Mouse (Mus musculus) MEL (cell line): ENCODE results near the gene Tmem253. TPM values are rescaled to one million over a fixed set of nuclear protein-coding genes. Genes with fewer than 3 reads are reported as not detected.

Source experiments
- DNase-seq: peaks from one replicate; pipeline ENCODE4 v3.0.0; 2011; ENCODE audit warnings: low read depth, low spot score
- H3K27ac ChIP-seq: 2 replicates; pipeline ENCODE4 v1.5.1; 2012; ENCODE audit warnings: low read depth, mild to moderate bottlenecking, control low read depth, low read length, moderate library complexity; ENCODE audit not compliant: control insufficient read depth
- H3K27me3 ChIP-seq, 2 experiments: fragments of 150-350 bp in 1 of 2; sonication (generic) in 1 of 2; 2 replicates each; pipeline ENCODE4 v1.6.1; 2012; ENCODE audit warnings: low read length in 2 of 2, mild to moderate bottlenecking in 2 of 2, improper control_type of control experiment in 1 of 2, moderate library complexity in 1 of 2; ENCODE audit not compliant: insufficient read depth in 2 of 2, control insufficient read depth in 1 of 2
- H3K36me3 ChIP-seq, 2 experiments: 2 replicates each; pipeline ENCODE4 v1.6.1; 2012 to 2014; ENCODE audit warnings: low read length in 2 of 2, improper control_type of control experiment in 1 of 2, inconsistent platforms in 1 of 2, mild to moderate bottlenecking in 1 of 2; ENCODE audit not compliant: insufficient read depth in 2 of 2, control insufficient read depth in 1 of 2
- H3K4me1 ChIP-seq, 2 experiments: fragments of 150-350 bp in 1 of 2; sonication (generic) in 1 of 2; 2 replicates each; pipeline ENCODE4 v1.6.1; 2012; ENCODE audit warnings: low read length in 2 of 2, improper control_type of control experiment in 1 of 2, mild to moderate bottlenecking in 1 of 2; ENCODE audit not compliant: insufficient read depth in 2 of 2, control insufficient read depth in 1 of 2
- H3K4me3 ChIP-seq, 2 experiments: fragments of 150-350 bp in 1 of 2; sonication (generic) in 1 of 2; 2 replicates each; pipeline ENCODE4 v1.5.1; 2012; ENCODE audit warnings: low read depth in 2 of 2, low read length in 2 of 2, mild to moderate bottlenecking in 2 of 2, moderate library complexity in 2 of 2, control low read depth in 1 of 2, improper control_type of control experiment in 1 of 2; ENCODE audit not compliant: control insufficient read depth in 1 of 2, insufficient read depth in 1 of 2
- H3K79me2 ChIP-seq: 2 replicates; pipeline ENCODE4 v1.6.1; 2012; ENCODE audit warnings: mild to moderate bottlenecking, low read length, moderate library complexity; ENCODE audit not compliant: control insufficient read depth, poor library complexity, insufficient read depth
- H3K9ac ChIP-seq: 2 replicates; pipeline ENCODE4 v1.6.1; 2012; ENCODE audit warnings: low read depth, mild to moderate bottlenecking, control low read depth, low read length, moderate library complexity; ENCODE audit not compliant: control insufficient read depth, poor library complexity, severe bottlenecking
- H3K9me3 ChIP-seq: fragments of 150-350 bp; sonication (generic); replicated peaks from 2 replicates; pipeline ENCODE4 v1.6.1; 2012; ENCODE audit warnings: mild to moderate bottlenecking, low read length, improper control_type of control experiment, moderate library complexity; ENCODE audit not compliant: insufficient read depth
- BHLHE40 ChIP-seq: IDR thresholded peaks from 2 replicates; pipeline ENCODE4 v1.6.1; 2012; ENCODE audit warnings: low read depth, mild to moderate bottlenecking, inconsistent platforms, low read length, improper control_type of control experiment, borderline replicate concordance
- CHD1 ChIP-seq: IDR thresholded peaks from 2 replicates; pipeline ENCODE4 v1.6.1; 2012; ENCODE audit warnings: low read depth, mild to moderate bottlenecking, inconsistent platforms, low read length, improper control_type of control experiment
- ELF1 ChIP-seq: IDR thresholded peaks from 2 replicates; pipeline ENCODE4 v1.6.1; 2014; ENCODE audit warnings: low read depth, mild to moderate bottlenecking, inconsistent platforms, low read length, improper control_type of control experiment, moderate library complexity
- EP300 ChIP-seq, 2 experiments: IDR thresholded peaks; 2 replicates each; pipeline ENCODE4 v1.6.1; 2011; ENCODE audit warnings: improper control_type of control experiment in 2 of 2, low read length in 2 of 2, low read depth in 1 of 2, mild to moderate bottlenecking in 1 of 2
- ETS1 ChIP-seq: IDR thresholded peaks from 2 replicates; pipeline ENCODE4 v1.6.1; 2012; ENCODE audit warnings: low read depth, mild to moderate bottlenecking, inconsistent platforms, low read length, improper control_type of control experiment, moderate library complexity
- GATA1 ChIP-seq: IDR thresholded peaks from 2 replicates; pipeline ENCODE4 v1.6.1; 2011; ENCODE audit warnings: low read depth, low read length, improper control_type of control experiment
- HCFC1 ChIP-seq: IDR thresholded peaks from 2 replicates; pipeline ENCODE4 v1.6.1; 2012; ENCODE audit warnings: low read depth, mild to moderate bottlenecking, inconsistent platforms, low read length, improper control_type of control experiment, moderate library complexity
- JUND ChIP-seq: IDR thresholded peaks from 2 replicates; pipeline ENCODE4 v1.6.1; 2011; ENCODE audit warnings: low read depth, mild to moderate bottlenecking, improper control_type of control experiment, low read length
- KAT2A ChIP-seq: conservative IDR thresholded peaks from 2 replicates; pipeline ENCODE4 v1.6.1; 2012; ENCODE audit warnings: low read depth, low read length, improper control_type of control experiment, inconsistent platforms
- MEF2A ChIP-seq: IDR thresholded peaks from 2 replicates; pipeline ENCODE4 v1.6.1; 2014; ENCODE audit warnings: low read depth, mild to moderate bottlenecking, inconsistent platforms, low read length, improper control_type of control experiment; ENCODE audit not compliant: poor library complexity, insufficient replicate concordance, severe bottlenecking; ENCODE audit errors: extremely low read depth
- MXI1 ChIP-seq: IDR thresholded peaks from 2 replicates; pipeline ENCODE4 v1.6.1; 2011; ENCODE audit warnings: mild to moderate bottlenecking, low read depth, low read length, improper control_type of control experiment
- NRF1 ChIP-seq: IDR thresholded peaks from 2 replicates; pipeline ENCODE4 v1.6.1; 2014; ENCODE audit warnings: low read depth, mild to moderate bottlenecking, inconsistent platforms, low read length, improper control_type of control experiment, moderate library complexity; ENCODE audit not compliant: poor library complexity, insufficient read depth, severe bottlenecking
- POLR2AphosphoS2 ChIP-seq: IDR thresholded peaks from 2 replicates; pipeline ENCODE4 v1.6.1; 2011; ENCODE audit warnings: low read length, improper control_type of control experiment
- RAD21 ChIP-seq: IDR thresholded peaks from 2 replicates; pipeline ENCODE4 v1.6.1; 2011; ENCODE audit warnings: mild to moderate bottlenecking, low read depth, low read length, improper control_type of control experiment
- ZC3H11A ChIP-seq: IDR thresholded peaks from 2 replicates; pipeline ENCODE4 v1.6.1; 2012; ENCODE audit warnings: low read depth, mild to moderate bottlenecking, inconsistent platforms, low read length, improper control_type of control experiment
- ZKSCAN1 ChIP-seq: IDR thresholded peaks from 2 replicates; pipeline ENCODE4 v1.6.1; 2012; ENCODE audit warnings: low read depth, mild to moderate bottlenecking, inconsistent platforms, low read length, improper control_type of control experiment, moderate library complexity
- ZMIZ1 ChIP-seq: IDR thresholded peaks from 2 replicates; pipeline ENCODE4 v1.6.1; 2012; ENCODE audit warnings: low read depth, mild to moderate bottlenecking, inconsistent platforms, low read length, improper control_type of control experiment, moderate library complexity
- polyA plus RNA-seq, 2 experiments: library from polyadenylated mRNA; stranded (reverse) in 1 of 2; unstranded in 1 of 2; fragments of >175 nt in 1 of 2; fragments of >200 nt in 1 of 2; gene quantifications; 2 replicates each; pipeline versions ENCODE4 v1.2.1 to v1.2.4; 2012; ENCODE audit warnings: low replicate concordance in 2 of 2, low read depth in 1 of 2; ENCODE audit not compliant: insufficient read length in 2 of 2, insufficient read depth in 1 of 2, missing spikeins in 1 of 2
- total RNA-seq: library from RNA; depleted of rRNA; stranded (reverse); fragments of 300-350 nt; gene quantifications from 2 replicates; pipeline ENCODE4 v1.2.3, GENCODE M21; 2012

Tmem253 gene
- total and polyA plus RNA-seq, 3 experiments, result 0.46 to 3.6 TPM; not detected in 1

DNA sequence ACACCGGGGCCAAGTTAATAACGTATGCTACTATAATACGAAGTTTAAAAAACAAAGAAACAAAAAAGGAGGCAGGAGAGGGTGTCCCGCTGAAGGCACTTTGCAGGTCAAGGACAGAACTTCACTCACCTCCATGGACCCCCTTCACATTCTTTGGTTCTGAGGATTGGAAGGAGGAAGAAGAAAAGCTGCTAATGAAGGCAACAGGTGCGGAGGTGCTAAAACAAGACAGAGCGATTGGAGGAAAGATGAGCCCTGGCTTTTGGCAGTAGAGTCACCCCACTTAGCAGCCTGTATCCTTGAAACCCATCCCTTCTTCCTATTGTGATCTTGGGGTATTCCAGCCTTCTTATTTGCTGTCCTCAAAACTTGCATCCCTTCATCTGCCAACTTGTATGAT lies 5.6 kb upstream of the Tmem253 start:
- no peaks in the 10 kb centered on the region; a peak in 1 of 4 replicates for H3K36me3 ChIP-seq
- H3K9ac ChIP-seq, result no peak overlapping the region
- H3K4me3 ChIP-seq, result no peak overlapping the region
- no peak for DNase-seq
- no peaks in the 10 kb centered on the region for H3K9me3 ChIP-seq
- no peak overlapping the region for H3K27ac ChIP-seq
- no peaks in the 10 kb centered on the region for H3K27me3 ChIP-seq
- H3K4me1 ChIP-seq, result no peaks in the 10 kb centered on the region
- TF ChIP-seq ETS1 (no peak), JUND (no peak), MXI1 (no peak), BHLHE40 (no peak), ZMIZ1 (no peak), ELF1 (no peak), POLR2AphosphoS2 (no peak), NRF1 (no peak), MEF2A (no peak), KAT2A (no peak), GATA1 (no peak), HCFC1 (no peak), ZKSCAN1 (no peak), CHD1 (no peak), ZC3H11A (no peak), RAD21 (no peak), EP300 (IDR thresholded peaks at IDR 0.05; ENCODE audit: low read depth in 1 of 2, low read length in 2 of 2) (no peak)
- no peaks in the 10 kb centered on the region for H3K79me2 ChIP-seq

DNA sequence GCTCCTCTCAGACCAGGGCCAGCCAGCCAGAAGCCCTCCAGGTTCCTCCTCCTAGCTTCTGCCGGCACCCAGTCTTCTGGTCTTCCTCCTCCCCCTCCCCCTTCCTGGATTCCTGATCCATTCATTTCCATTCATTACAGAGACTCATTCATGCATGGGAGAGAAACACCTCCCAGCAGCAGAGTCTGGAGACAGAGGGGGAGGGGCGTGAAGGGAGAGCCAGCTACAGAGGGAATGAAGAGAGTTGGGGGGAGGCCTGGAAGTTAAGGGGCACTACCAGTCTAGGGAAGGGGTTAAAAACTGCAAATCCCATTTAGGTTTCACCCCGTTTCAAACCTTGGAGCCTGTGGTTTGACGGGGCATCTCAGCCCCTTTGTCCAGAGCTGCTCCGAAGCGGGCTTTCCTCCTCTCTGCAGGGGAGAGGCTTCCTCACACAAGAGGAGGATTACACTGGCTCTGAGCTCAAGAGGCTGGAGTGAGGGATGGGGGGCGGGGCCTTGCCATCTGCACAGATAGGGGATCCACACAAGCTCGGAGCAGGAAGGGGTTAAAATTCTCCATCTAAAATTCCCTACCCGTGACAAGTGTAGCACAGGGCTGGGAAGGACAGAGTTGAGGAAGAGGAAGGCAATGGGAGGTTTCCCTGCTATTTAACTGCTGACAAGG lies 4.9 kb upstream of the Tmem253 start:
- H3K36me3 ChIP-seq, result peaks cover 0 to under 1% of the 10 kb centered on the region in 2 experiments; a peak in 3 of 4 replicates
- H3K27me3 ChIP-seq, result no peaks in the 10 kb centered on the region
- no peaks in the 10 kb centered on the region for H3K9me3 ChIP-seq
- no peak overlapping the region for H3K27ac ChIP-seq
- H3K4me1 ChIP-seq, result peaks cover 0 to 3% of the 10 kb centered on the region in 2 experiments; a peak in 1 of 4 replicates
- H3K9ac ChIP-seq, result no peak overlapping the region
- no peak overlapping the region for H3K4me3 ChIP-seq
- DNase-seq, result no peak
- no peaks in the 10 kb centered on the region for H3K79me2 ChIP-seq
- TF ChIP-seq ELF1, result no peak
